Mouse (Mus musculus): Measurements from ENCODE around the gene Oxct2a.
"Not testable (repeated sequence)": the region's sequence is repeated elsewhere in the genome, so short reads cannot be mapped to it uniquely, and the experiment has no call there.

The Oxct2a gene

GRCm38 (mm10) chr4:123314497-123314896 lies 8.9 kb downstream of the Oxct2a start:
- no peak for ATAC-seq (ENCODE audit: insufficient number of reproducible peaks, low FRiP score, low TSS enrichment)

- no peak for ATAC-seq (ENCODE audit: insufficient number of reproducible peaks, low FRiP score, low TSS enrichment)
Measured at GRCm38 (mm10) chr4:123313010-123313409, 10.4 kb downstream of the Oxct2a start.

GRCm38 (mm10) chr4:123311845-123312244 lies 11.6 kb downstream of the Oxct2a start:
- ATAC-seq (ENCODE audit: insufficient number of reproducible peaks, low FRiP score, low TSS enrichment): no peak

- ATAC-seq (ENCODE audit: insufficient number of reproducible peaks, low FRiP score, low TSS enrichment): no peak
Measured at GRCm38 (mm10) chr4:123308292-123308691, 15.1 kb downstream of the Oxct2a start.

GRCm38 (mm10) chr4:123306999-123307398 lies 16.4 kb downstream of the Oxct2a start:
- ATAC-seq (ENCODE audit: insufficient number of reproducible peaks, low FRiP score, low TSS enrichment): no peak

GRCm38 (mm10) chr4:123305789-123306188 lies 17.6 kb downstream of the Oxct2a start:
- ATAC-seq (ENCODE audit: insufficient number of reproducible peaks, low FRiP score, low TSS enrichment): no peak

- no peak for ATAC-seq (ENCODE audit: insufficient number of reproducible peaks, low FRiP score, low TSS enrichment)
Measured at GRCm38 (mm10) chr4:123298980-123299670, 24.3 kb downstream of the Oxct2a start.

GRCm38 (mm10) chr4:123298226-123298625 lies 25.2 kb downstream of the Oxct2a start:
- ATAC-seq (ENCODE audit: insufficient number of reproducible peaks, low FRiP score, low TSS enrichment): no peak

GRCm38 (mm10) chr4:123297195-123297960 lies 26.1 kb downstream of the Oxct2a start:
- ATAC-seq (ENCODE audit: insufficient number of reproducible peaks, low FRiP score, low TSS enrichment): no peak

GRCm38 (mm10) chr4:123296148-123296534 lies 27.3 kb downstream of the Oxct2a start:
- ATAC-seq (ENCODE audit: insufficient number of reproducible peaks, low FRiP score, low TSS enrichment): no peak

GRCm38 (mm10) chr4:123295516-123296147 lies 27.8 kb downstream of the Oxct2a start:
- no peak for ATAC-seq (ENCODE audit: insufficient number of reproducible peaks, low FRiP score, low TSS enrichment)

GRCm38 (mm10) chr4:123295026-123295425 lies 28.4 kb downstream of the Oxct2a start:
- not testable (repeated sequence) for ATAC-seq (ENCODE audit: insufficient number of reproducible peaks, low FRiP score, low TSS enrichment)

- ATAC-seq (ENCODE audit: insufficient number of reproducible peaks, low FRiP score, low TSS enrichment): no peak
Measured at GRCm38 (mm10) chr4:123293661-123294443, 29.6 kb downstream of the Oxct2a start.

GRCm38 (mm10) chr4:123292989-123293388 lies 30.4 kb downstream of the Oxct2a start:
- ATAC-seq (ENCODE audit: insufficient number of reproducible peaks, low FRiP score, low TSS enrichment): no peak

GRCm38 (mm10) chr4:123292390-123292789 lies 31.0 kb downstream of the Oxct2a start:
- no peak for ATAC-seq (ENCODE audit: insufficient number of reproducible peaks, low FRiP score, low TSS enrichment)

- ATAC-seq (ENCODE audit: insufficient number of reproducible peaks, low FRiP score, low TSS enrichment): no peak
Measured at GRCm38 (mm10) chr4:123289038-123289437, 34.4 kb downstream of the Oxct2a start.

- no peak for ATAC-seq (ENCODE audit: insufficient number of reproducible peaks, low FRiP score, low TSS enrichment)
Measured at GRCm38 (mm10) chr4:123286790-123287189, 36.6 kb downstream of the Oxct2a start.

GRCm38 (mm10) chr4:123284731-123285624 lies 38.5 kb downstream of the Oxct2a start:
- no peak for ATAC-seq (ENCODE audit: insufficient number of reproducible peaks, low FRiP score, low TSS enrichment)

GRCm38 (mm10) chr4:123283675-123284064 lies 39.8 kb downstream of the Oxct2a start:
- not testable (repeated sequence) for ATAC-seq (ENCODE audit: insufficient number of reproducible peaks, low FRiP score, low TSS enrichment)
